Mouse (Mus musculus) lung, embryonic 14.5 days (tissue): Measurements from ENCODE around the gene Heatr1. TPM values are rescaled to one million over a fixed set of nuclear protein-coding genes. Genes with fewer than 3 reads are reported as not detected.

Experiments used
- ATAC-seq: fragments of 200-750 bp; cut with Nextera tagmentation; 2 replicates; pipeline ENCODE4 v1.8.0; 2017; ENCODE audit warnings: mild to moderate bottlenecking, moderate TSS enrichment, moderate library complexity; ENCODE audit not compliant: insufficient read depth
- DNase-seq: peaks from one replicate; pipeline ENCODE4 v3.0.0-alpha.2; 2015
- H3K27ac ChIP-seq: fragments of 300-500 bp; sonication (generic); 2 replicates; pipeline ENCODE4 v1.5.1; 2014; ENCODE audit warnings: low read depth, mild to moderate bottlenecking, moderate library complexity
- H3K27me3 ChIP-seq: fragments of 300-500 bp; sonication (generic); 2 replicates; pipeline ENCODE4 v1.6.1; 2014; ENCODE audit warnings: low read length, control low read depth; ENCODE audit not compliant: insufficient read depth
- H3K36me3 ChIP-seq: fragments of 300-500 bp; sonication (generic); 2 replicates; pipeline ENCODE4 v1.6.1; 2014; ENCODE audit warnings: control low read depth; ENCODE audit not compliant: insufficient read depth
- H3K4me1 ChIP-seq: fragments of 300-500 bp; sonication (generic); 2 replicates; pipeline ENCODE4 v1.6.1; 2014; ENCODE audit warnings: antibody characterized with exemption, control low read depth; ENCODE audit not compliant: insufficient read depth
- H3K4me2 ChIP-seq: fragments of 300-500 bp; sonication (generic); 2 replicates; pipeline ENCODE4 v1.6.1; 2014; ENCODE audit warnings: mild to moderate bottlenecking
- H3K4me3 ChIP-seq: fragments of 300-500 bp; sonication (generic); 2 replicates; pipeline ENCODE4 v1.5.1; 2014; ENCODE audit warnings: low read depth, low read length
- H3K9ac ChIP-seq: fragments of 300-500 bp; sonication (generic); 2 replicates; pipeline ENCODE4 v1.6.1; 2014
- H3K9me3 ChIP-seq: fragments of 300-500 bp; sonication (generic); 2 replicates; pipeline ENCODE4 v1.6.1; 2016; ENCODE audit warnings: low read depth, low read length, control low read depth
- CTCF ChIP-seq: IDR thresholded peaks from 2 replicates; pipeline ENCODE4 v1.5.1; 2016; ENCODE audit warnings: antibody characterized with exemption, low read depth
- WGBS: fragments of 180-500 bp; shearing (Covaris S2); extraction: QIAGEN DNeasy Blood & Tissue Kit; methylation state at CpG from one replicate; pipeline ENCODE4 v1.1.7; 2014; 5-methylcytosine and 5-hydroxymethylcytosine counted together
- polyA plus RNA-seq: library from polyadenylated mRNA; unstranded; fragments of >200 nt; fragmentation: Nextera tagmentation; extraction: Ambion mirVana; gene quantifications from 2 replicates; pipeline ENCODE4 v1.2.1, GENCODE M21; 2014

Heatr1 gene
- polyA plus RNA-seq, 1 experiment from 2014 or later = 36.2 TPM

- ATAC-seq (no peak), DNase-seq (peak; percentile 20)
- no peak overlapping the region for H3K4me3 ChIP-seq
- H3K27me3 ChIP-seq = no peaks in the 10 kb centered on the region
- H3K4me1 ChIP-seq = no peaks in the 10 kb centered on the region
- H3K9me3 ChIP-seq = no peaks in the 10 kb centered on the region
- H3K4me2 ChIP-seq = no peak overlapping the region
- no peaks in the 10 kb centered on the region for H3K36me3 ChIP-seq
- H3K9ac ChIP-seq = no peak overlapping the region
- no peak overlapping the region for H3K27ac ChIP-seq
- no peak for TF ChIP-seq CTCF
- WGBS = 60% methylated on average over 2 of the region's 2 CpGs
Observed at GRCm38 (mm10) chr13:12485197-12485596, 90.4 kb downstream of the Heatr1 start.

DNA sequence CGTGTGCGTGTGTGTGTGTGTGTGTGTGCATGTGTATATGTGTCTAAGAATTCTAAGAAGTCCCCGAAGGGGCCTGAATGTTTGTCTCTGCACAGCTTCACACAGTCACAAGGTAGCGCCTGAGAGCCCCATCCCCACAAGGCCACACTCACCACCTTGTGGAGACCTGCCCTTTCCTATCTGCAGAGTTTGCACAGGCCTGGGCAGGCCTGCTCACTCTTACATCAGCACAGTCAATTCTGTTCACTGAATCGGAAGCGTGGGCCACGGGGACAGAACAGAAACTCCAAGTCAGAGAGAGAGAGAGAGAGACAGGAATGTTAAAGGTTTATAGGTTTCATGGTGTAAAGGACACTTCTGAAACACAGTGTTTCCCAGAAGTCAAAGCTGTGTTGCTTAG lies 90.8 kb downstream of the Heatr1 start:
- Histone ChIP-seq H3K4me2 (no peak overlapping the region), H3K4me1 (no peaks in the 10 kb centered on the region), H3K27ac (no peak overlapping the region), H3K9me3 (no peaks in the 10 kb centered on the region), H3K27me3 (no peaks in the 10 kb centered on the region), H3K36me3 (no peaks in the 10 kb centered on the region), H3K4me3 (no peak overlapping the region), H3K9ac (no peak overlapping the region)
- no peak for TF ChIP-seq CTCF
- WGBS = 77% methylated on average over 7 of the region's 7 CpGs
- DNase-seq = no peak
- ATAC-seq = peak; percentile 65

Other genes with a start within 250 kb of the Heatr1 start
- gene Mtr, start 136.9 kb upstream of the Heatr1 start, polyA plus RNA-seq = 21.3 and 21.9 TPM in 2 replicates
- gene Actn2, start 54.3 kb upstream of the Heatr1 start, polyA plus RNA-seq = 0.57 and 10.2 TPM in 2 replicates
- 20.8 and 25.3 TPM in 2 replicates for gene Lgals8, start 69.9 kb downstream of the Heatr1 start, polyA plus RNA-seq
- 1.2 and 1.9 TPM in 2 replicates for gene Edaradd, start 125.4 kb downstream of the Heatr1 start, polyA plus RNA-seq
- 8.1 and 8.8 TPM in 2 replicates for gene Ero1lb, start 170.8 kb downstream of the Heatr1 start, polyA plus RNA-seq